Mouse (Mus musculus) gastrocnemius, postnatal 36 days (tissue): ENCODE results near the gene Adat1. TPM values are rescaled to one million over a fixed set of nuclear protein-coding genes. Genes with fewer than 3 reads are reported as not detected.
A peak's percentile ranks its signal among the peaks of the same experiment; 100 is the strongest.

ENCODE experiments used
- DNase-seq, 2 experiments: peaks; one replicate each; pipeline ENCODE4 v3.0.0; 2022
- intact Hi-C: fragments of 180-260 bp; cut with DNase I; formaldehyde crosslinking; loops from one replicate; pipeline ENCODE4 v1.15.1; 2025
- long read RNA-seq, 2 experiments: library from polyadenylated mRNA; stranded (forward); transcript quantifications; one replicate each; pipeline ENCODE4 v2.0.0; 2021
- total RNA-seq, 2 experiments: library from RNA; stranded (reverse); gene quantifications; 2 replicates each; pipeline ENCODE4 v1.2.3; 2021

Adat1 gene
- total RNA-seq = 1 to 10 TPM; 1.6 to 2.3 TPM
- long read RNA-seq, experiment 1, partial matches to known transcripts = 0 of 4 reads
- long read RNA-seq, experiment 1, other reads (novel, unspliced or antisense) = 3 of 4 reads
- long read RNA-seq, experiment 2, partial matches to known transcripts = 0 of 4 reads
- long read RNA-seq, experiment 2, other reads (novel, unspliced or antisense) = 3 of 4 reads

DNA sequence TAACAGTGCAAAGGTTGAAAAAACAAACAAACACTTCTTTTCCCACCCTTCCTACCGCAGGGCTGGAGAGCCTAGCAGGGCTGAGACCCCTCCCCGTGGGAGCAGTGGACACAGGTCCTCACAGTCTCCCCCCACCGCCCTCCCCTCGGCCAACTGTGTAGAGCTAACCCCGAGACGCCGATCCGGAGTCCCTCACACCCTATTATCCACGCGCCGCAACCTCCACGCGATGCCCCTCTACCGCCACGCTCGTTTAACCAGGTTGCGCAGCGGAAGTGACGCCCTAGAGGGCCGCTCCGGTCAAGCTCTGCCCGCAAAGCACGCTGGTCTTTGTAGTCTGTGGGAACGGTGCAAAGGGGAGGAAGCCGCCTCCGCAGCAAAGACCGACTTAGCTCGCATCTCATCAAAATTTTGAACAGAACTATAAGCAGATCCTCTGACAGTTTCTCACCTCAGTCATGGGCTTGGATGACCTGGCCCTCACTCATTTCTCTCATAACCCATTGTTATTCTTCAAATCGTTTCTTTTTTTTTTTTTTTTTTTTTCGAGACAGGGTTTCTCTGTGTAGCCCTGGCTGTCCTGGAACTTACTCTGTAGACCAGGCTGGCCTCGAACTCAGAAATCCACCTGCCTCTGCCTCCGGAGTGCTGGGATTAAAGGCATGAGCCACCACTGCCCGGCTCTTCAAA lies at the start of gene Adat1:
Gene Adat1, minus strand, starts transcription at position 290 of the 690 bp plus-strand sequence.
- peak; percentile 65 to 77 for DNase-seq
- intact Hi-C loops = no loop called here

- no peak for DNase-seq
- intact Hi-C loops = no loop called here
Observed at GRCm38 (mm10) chr8:112037521-112037920, 45.4 kb upstream of the Adat1 start.

DNA sequence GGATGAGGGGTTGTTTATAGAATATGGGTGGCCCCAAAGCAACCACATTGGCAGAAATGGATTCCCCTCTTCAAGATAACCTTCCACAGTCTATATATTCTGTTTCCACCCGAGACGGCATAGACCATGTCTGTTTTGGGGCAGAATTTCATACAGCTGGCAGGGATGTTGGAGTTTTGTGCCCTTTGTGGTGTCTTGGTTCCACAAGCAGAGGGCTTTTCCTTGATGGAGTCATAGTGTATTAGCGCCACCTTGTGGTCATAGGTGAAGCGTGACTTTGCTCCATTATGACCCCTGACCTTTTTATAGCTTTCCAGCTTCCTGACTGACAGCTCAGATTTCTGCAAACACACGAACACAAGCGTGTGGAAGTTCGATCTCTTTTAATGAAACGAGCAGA lies 42.5 kb upstream of the Adat1 start:
- intact Hi-C loops = no loop called here
- DNase-seq = no peak

GRCm38 (mm10) chr8:112033071-112033470 lies 41.0 kb upstream of the Adat1 start:
- no peak for DNase-seq
- intact Hi-C loops = no loop called here

- intact Hi-C loops = no loop called here
- no peak for DNase-seq
Observed at GRCm38 (mm10) chr8:112030663-112031062, 38.6 kb upstream of the Adat1 start.

- intact Hi-C loops = no loop called here
- no peak for DNase-seq
Observed at GRCm38 (mm10) chr8:112029455-112029854, 37.4 kb upstream of the Adat1 start.

- intact Hi-C loops = no loop called here
- DNase-seq = no peak
Observed at GRCm38 (mm10) chr8:112014936-112015335, 22.8 kb upstream of the Adat1 start, which contains the start of gene Gm6793. Gene Gm6793 (minus strand): TSS chr8:112015036.

DNA sequence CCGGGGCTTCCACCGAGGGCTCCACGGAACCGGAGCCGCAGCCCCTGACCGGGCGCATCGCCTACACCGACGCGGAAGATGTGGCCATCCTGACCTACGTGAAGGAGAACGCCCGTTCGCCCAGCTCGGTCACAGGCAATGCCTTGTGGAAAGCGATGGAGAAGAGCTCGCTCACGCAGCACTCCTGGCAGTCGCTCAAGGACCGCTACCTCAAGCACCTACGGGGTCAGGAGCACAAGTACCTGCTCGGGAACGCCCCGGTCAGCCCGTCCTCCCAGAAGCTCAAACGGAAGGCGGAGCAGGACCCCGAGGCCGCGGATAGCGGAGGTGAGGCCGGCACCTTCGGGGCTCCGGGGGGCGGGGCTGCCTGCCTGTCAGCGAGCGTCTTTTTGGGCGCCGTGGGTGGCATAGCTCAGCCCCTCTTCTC lies 19.7 kb upstream of the Adat1 start:
- intact Hi-C loops = no loop called here
- DNase-seq = peak in 1 of 2 experiments; percentile 18

DNA sequence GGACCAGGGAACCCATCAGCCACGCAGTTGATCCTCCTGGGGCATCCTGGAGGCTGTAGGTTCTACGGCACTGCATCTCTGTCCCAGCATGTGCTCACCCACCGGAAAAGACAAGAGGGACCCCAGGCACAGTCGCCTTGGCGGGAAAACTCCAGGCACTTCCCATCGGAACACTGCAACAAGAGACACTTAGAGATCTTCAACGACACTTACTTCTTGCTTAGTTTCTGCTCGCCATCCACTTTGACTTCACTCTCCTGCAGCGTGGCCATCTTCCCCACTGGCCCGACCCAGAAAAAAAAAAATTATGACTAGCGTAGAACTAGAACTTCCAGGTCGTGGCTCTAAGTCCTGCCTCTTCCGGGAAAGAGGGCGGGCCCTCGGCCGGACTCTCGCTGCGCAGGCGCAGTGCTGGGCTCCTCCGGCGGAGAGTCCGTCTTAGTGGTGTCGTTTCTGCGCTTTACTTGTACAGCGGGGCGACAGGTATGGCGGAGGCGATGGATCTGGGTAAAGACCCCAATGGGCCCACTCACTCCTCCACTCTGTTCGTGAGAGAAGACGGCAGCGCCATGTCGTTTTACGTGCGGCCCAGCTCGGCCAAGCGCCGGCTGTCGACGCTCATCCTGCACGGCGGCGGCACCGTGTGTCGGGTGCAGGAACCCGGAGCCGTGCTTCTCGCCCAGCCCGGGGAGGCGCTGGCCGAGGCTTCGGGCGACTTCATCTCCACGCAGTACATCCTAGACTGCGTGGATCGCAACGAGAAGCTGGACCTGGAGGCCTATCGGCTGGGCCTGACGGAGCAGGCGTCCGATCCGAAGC lies 19.1 kb upstream of the Adat1 start, which contains the start of the genes Kars and Terf2ip:
Gene Kars, minus strand, starts transcription at position 327 of the 819 bp plus-strand sequence.
Gene Terf2ip, plus strand, starts transcription at position 402 of the 819 bp plus-strand sequence.
- intact Hi-C loops = no loop called here
- DNase-seq = peak; percentile 90

- intact Hi-C loops = no loop called here
Observed at GRCm38 (mm10) chr8:112009558-112009957, 17.5 kb upstream of the Adat1 start.

GRCm38 (mm10) chr8:112007669-112008068 lies 15.6 kb upstream of the Adat1 start:
- intact Hi-C loops = no loop called here
- no peak for DNase-seq

More at GRCm38 (mm10) chr8:112009558-112009957, 17.5 kb upstream of the Adat1 start:
- DNase-seq = no peak

DNA sequence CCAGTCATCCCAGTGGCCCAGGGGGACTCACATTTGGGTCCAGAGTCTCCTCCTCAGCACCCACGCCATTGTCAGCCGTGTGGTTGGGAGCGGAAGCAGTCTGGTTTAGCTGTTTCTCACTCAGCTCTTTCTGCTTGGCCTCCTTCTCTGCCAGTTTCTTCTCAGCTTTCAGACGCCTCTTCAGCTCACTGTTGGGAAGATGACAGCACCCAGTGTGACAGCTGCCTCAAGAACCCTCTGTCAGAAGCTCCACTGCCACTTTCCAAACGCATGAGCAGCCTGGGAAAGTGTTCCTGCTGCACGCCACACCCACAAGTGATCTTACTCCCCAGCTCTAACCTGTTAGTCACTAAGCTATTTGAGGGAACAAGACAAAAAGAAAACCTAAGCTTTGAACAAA lies 13.5 kb upstream of the Adat1 start:
- no peak for DNase-seq
- intact Hi-C loops = no loop called here

- intact Hi-C loops = no loop called here
- no peak for DNase-seq
Observed at GRCm38 (mm10) chr8:112004754-112005153, 12.7 kb upstream of the Adat1 start.

GRCm38 (mm10) chr8:111992703-111993039 lies 569 bp upstream of the Adat1 start:
- no peak for DNase-seq
- intact Hi-C loops = no loop called here

- no peak for DNase-seq
- intact Hi-C loops = no loop called here
Observed at GRCm38 (mm10) chr8:111991278-111991677, 824 bp downstream of the Adat1 start.

- peak; percentile 39 to 59 for DNase-seq
- intact Hi-C loops = loop anchor here (5.0 kb wide), 1 partner anchor 108 kb away; no protein-coding TSS in a partner anchor
Observed at GRCm38 (mm10) chr8:111989911-111990310, 2.2 kb downstream of the Adat1 start.

DNA sequence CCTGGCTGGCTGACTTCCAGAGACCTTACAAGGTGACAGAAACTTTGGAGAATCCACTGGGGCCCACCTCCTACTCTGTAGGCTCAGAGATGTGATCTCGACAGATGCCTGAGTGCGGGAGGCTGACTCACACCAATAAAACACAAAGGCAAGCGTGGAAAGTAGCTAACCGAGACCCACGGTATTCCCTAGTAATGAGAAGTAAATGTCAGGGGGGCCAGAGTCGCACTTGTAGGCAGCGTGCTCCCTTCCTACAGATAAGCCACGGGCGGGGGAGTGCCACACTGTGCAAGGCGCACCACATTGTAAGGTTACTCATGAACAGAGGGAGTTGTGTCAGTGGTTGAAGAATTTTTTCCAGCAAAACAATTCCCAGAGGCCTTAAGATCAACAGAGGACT lies 7.6 kb downstream of the Adat1 start:
- intact Hi-C loops = no loop called here
- no peak for DNase-seq

DNA sequence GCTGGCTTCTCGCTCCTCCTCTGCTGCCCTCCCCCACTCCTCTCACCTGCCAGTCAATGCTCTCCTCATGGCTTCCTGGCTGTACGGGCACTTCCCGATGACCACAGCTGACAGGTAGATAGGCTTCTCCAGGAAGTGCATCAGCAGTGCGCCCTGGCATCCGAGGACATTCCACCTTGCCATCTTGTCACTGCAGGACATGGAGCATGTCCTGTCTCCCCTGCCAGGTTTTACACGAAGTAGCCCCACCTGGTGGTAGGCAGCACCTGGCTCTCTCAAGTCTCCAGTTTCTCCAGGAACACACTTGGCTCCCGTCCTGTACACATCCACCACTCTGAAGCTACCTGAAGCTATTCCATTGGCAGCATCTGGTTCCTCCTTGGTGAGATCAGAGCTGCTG lies 10.0 kb downstream of the Adat1 start:
- DNase-seq = no peak
- intact Hi-C loops = no loop called here

DNA sequence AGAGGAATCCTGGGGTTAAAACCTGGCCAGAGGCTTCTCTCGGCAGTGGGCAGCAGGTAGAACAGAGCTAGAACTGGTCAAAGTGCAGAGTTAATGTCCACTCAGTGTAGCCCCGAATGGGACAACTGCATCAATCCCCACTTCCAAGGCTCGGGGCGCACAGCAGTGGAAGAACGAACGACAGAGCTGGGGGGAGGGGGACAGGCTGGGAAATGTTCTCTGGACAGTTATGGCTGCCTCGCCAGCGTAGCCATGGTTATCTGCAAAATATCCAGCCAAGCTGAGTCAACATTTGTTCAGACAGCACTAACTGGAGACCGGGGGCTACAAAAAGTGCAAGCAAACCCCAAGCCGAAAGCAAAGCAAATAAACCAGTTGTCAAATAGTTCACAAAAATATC lies 14.0 kb downstream of the Adat1 start:
- intact Hi-C loops = no loop called here
- no peak for DNase-seq

GRCm38 (mm10) chr8:111976326-111976725 lies 15.8 kb downstream of the Adat1 start:
- intact Hi-C loops = no loop called here
- DNase-seq = no peak

GRCm38 (mm10) chr8:111975706-111976105 lies 16.4 kb downstream of the Adat1 start:
- no peak for DNase-seq
- intact Hi-C loops = no loop called here
